Mouse (Mus musculus) mature B cell (primary cell): ENCODE data around the gene Dusp6.
"Not testable (repeated sequence)": the region's sequence is repeated elsewhere in the genome, so short reads cannot be mapped to it uniquely, and the experiment has no call there.

Experiments
- in situ Hi-C: fragments of 300-500 bp; cut with MboI; formaldehyde crosslinking; loops from 2 replicates; pipeline ENCODE4 v1.14.3; 2019

The Dusp6 gene

DNA sequence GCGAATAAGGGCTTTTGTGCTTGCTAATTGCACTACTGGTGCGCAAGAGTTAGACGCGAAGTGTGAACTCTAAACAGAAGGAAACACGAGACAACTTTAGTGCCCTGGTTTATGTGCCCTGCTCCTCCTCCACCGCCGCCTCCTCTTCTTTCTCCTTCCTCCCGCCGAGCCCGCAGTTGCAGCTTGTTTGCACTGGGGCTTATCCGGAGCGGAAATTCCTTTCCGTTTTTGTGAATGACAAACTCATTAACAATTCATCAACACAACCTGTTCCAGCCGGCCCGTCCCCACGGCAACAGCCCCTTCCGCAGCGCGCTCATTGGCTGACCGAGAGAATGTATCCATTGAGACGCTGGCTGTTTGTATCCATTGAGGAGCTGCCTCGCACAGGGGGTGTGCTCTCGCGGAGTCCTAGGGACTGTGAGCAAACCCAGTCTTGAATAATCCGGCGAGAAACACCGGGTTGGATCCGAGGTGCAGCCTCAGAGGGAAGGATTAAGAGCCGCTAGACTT is at the start of gene Dusp6:
Gene Dusp6, plus strand, starts transcription at position 365 of the 513 bp plus-strand sequence.
- in situ Hi-C loops = loop anchor here (5.0 kb wide), 2 partner anchors 66 to 199 kb away; no protein-coding TSS in a partner anchor

DNA sequence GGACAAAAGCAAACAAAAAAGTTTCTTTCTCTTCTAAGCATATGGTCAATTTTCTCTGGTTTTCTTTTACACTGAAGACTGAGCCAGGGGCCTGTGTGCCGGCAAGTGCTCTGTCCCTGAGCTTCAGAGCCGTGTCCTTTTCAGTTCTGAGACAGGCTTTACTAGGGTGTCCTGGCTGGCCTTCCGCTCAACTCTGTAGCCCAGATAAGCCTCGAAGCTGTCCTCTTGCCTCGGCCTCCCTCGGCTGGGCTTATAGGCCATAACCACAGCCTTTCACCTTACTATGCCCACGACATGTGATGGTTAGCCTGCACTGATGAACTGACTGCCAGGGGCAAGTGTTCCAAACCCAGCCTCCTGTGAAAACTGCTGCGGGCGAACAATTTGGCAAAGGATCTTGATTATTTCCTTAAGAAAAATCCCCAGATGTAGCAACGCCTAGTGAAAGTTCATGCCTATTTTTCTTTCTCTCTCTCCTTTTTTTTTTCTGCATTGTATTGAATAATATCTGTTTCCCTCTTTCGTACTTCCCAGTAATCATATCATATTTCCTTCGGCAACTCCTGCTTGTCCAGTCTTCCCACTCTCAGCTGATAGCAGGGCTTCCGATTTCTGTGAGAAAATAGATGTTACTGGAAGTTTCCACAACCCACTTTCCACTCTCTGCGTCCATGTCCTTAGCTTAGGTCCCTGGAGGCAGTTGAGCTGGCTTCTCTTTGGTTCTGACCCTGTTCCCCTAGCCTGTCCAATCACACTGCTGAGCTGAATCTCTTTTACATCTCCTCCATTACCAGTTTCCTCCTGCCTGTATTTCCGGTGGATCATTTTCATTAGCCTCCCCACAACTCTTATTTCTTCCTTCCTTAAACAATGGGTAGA is 48.4 kb upstream of the Dusp6 start:
- in situ Hi-C loops = no loop called here

GRCm38 (mm10) chr10:99216570-99216969 is 46.5 kb upstream of the Dusp6 start:
- in situ Hi-C loops = not testable (repeated sequence)

- in situ Hi-C loops = no loop called here
These were observed 41.5 kb upstream of the Dusp6 start for GRCm38 (mm10) chr10:99221540-99221939.

GRCm38 (mm10) chr10:99222726-99223125 is 40.3 kb upstream of the Dusp6 start:
- in situ Hi-C loops = no loop called here

DNA sequence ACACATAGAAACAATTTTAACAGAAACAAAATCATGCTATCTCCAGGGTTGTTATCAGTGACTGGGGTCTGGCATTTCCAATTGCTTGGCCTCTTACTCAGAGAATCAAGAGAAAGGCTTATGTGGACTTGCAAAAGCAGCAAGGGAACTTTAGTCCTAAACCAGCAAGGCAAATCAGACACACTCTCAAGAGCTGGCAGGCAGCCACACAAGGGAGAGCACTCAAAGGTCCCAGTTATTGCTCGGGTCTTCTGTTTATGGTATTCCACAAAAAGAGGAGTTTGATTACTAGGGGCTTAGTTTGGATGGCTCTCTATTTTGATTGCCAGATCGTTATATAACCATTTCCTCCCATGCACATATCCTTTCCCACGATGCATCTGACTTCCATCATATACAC is 38.8 kb upstream of the Dusp6 start:
- in situ Hi-C loops = no loop called here

- in situ Hi-C loops = no loop called here
These were observed 36.2 kb upstream of the Dusp6 start for GRCm38 (mm10) chr10:99226782-99227181.

DNA sequence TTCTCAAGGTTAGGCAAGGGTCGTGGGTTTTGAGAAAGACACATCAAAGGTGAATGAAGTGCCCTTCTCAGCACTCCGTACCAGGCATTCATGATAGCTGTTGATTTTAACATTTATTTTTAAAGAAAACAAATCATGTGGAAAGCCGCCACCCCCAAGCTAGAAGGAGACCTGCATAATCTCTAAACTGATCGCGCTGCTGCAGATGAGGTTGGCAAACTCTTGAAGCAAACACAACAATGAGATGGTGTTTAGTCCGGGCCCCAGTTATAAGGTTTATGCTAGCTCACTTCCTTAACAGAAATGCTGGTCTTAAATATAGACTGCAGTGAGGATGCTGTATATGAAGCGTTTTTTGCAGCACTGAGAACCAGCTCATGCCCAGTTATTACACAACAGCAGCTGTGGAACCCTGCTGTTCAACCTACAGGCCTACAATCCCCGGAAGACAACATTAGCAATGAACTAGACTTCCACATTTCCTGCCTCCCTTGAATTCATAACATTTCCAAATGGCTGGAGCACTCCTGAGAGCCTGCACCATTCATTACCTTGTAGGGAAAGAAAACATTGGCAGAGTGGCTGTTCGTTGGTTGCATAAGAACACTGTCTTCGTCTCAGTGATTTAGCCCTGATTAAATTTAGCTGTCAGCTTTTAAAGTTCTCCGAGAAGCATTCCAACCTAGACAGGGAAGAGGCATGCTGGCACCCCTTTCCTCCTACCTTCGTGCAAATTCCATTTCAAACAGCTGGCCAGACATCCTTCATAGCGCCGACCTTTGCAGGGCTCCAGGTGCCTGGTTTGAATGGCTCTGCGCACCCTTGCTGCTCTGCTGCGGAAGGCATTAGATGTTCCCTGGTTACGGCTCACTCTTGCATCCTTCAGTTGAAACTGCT is 34.8 kb upstream of the Dusp6 start:
- in situ Hi-C loops = no loop called here

- in situ Hi-C loops = no loop called here
These were observed 33.9 kb upstream of the Dusp6 start for GRCm38 (mm10) chr10:99229031-99229684.

DNA sequence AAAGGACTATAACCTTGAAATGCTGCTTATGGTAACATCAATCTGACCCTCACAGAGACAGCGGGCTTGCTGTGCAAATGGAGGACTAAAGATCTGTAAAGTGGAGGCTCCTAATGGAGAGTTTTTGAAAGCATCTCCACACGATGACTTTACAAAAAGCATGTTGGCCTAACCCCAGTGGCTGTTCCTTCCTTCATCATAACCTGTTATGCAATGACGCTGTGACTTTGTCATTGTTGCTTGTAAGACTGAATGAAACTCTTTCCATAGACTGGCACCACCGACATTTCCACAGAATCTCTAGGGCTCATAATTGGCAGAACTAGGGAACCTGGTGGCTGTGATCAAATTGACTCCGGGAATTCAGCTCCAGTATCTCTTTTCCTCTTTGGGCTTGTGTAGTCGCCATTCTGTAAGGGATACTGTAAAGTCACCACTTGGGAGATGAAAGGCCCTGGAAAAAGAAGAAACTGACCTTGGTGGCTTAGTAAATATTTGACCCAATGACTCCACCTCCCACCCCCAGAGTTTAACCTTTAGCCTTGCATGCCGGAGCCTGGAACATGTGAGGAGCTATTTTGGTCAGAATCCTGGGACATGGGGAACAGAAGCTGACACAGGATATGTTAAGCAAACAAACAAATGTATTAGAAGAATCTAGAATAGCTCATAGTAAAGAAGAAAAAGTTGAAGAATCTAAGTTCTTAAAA is 30.4 kb upstream of the Dusp6 start:
- in situ Hi-C loops = no loop called here

GRCm38 (mm10) chr10:99234336-99234735 is 28.7 kb upstream of the Dusp6 start:
- in situ Hi-C loops = no loop called here

DNA sequence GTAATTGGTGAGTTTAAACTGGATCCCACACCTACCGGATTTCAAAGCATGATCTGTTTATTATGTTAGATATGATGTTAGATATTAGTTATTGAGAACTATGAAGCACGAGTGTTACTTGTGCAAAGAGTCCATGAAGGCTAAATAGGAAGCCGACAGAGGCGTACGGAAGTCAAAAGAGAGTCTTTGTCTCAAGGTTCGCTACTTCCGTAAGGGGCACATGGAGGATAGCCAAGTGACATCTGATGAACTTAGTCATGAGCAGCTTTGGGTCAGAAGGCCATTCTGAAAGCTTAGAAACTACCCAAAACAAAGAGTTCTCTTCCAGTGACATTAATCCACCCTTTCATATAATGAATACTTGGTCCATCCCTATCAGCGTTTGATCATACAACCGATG is 27.9 kb upstream of the Dusp6 start:
- in situ Hi-C loops = no loop called here

GRCm38 (mm10) chr10:99237205-99237832 is 25.7 kb upstream of the Dusp6 start:
- in situ Hi-C loops = no loop called here

DNA sequence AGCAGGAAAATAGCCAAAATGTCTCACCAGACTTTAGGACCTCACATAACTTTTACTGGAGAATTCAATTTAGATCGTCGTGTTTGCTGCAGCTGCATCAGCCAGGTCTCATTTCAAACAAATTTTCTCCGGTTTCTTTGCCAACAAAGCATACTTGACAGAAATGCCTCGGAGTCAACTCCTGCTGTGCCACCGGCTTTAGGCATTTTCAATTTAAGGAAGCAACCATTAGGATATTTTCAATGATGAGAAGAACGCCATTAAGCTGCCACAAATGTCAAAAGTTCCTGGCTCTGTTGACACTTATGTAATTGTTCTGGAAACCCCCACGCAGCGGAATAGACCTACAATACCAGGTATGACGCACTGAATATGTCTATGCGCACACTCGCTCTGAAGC is 24.5 kb upstream of the Dusp6 start:
- in situ Hi-C loops = no loop called here

GRCm38 (mm10) chr10:99241284-99241828 is 21.7 kb upstream of the Dusp6 start:
- in situ Hi-C loops = no loop called here

DNA sequence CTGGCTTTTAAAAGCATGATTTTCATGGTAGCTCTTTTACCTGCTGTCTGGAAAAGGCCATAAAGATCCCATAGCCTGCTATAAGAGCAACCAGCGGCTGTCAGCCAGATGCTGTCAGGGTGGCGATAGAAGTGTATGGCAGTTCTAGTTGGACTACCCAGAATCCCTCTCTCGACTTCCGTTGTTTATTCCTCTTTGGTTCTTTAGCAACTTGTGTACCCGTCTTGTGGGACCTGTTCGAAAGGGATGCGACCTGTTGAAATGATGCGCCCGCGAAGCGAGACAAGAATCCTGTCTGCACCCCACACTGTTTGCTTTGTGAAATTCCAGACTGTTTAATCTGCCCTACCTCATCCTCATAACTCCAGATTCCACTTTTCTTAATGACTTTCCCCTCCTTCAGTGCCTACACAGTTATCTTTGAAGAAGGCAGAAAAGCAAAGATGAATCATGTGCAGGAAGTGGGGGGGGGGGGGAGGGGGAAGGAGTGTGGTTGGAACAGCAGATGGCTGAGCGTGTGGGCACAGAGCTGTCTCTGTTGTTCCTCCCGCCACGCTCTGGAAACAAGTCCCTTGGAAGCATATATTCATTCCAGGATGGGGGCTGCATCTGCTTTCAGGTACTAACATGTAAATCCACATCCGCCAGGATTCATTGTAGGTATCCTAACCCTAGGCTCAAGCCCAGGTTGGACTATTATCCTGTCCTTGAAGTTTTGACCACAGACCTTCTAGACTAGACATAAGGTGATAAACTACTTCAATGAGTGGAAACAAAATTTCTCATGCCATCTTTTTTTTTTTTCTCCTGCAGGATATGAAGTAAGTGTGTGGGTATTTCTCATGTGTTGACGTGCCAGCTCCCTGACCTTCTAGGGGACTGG is 21.0 kb upstream of the Dusp6 start:
- in situ Hi-C loops = no loop called here

- in situ Hi-C loops = no loop called here
These were observed 20.3 kb upstream of the Dusp6 start for GRCm38 (mm10) chr10:99242721-99243120.

GRCm38 (mm10) chr10:99243907-99244489 is 19.0 kb upstream of the Dusp6 start:
- in situ Hi-C loops = no loop called here

- in situ Hi-C loops = no loop called here
These were observed 18.3 kb upstream of the Dusp6 start for GRCm38 (mm10) chr10:99244655-99245260.
